Mouse (Mus musculus) fibroblast of lung, adult 2 months (primary cell): Measurements from ENCODE around the gene Mynn.
A peak's percentile ranks its signal among the peaks of the same experiment; 100 is the strongest.
"Not testable (repeated sequence)": the region's sequence is repeated elsewhere in the genome, so short reads cannot be mapped to it uniquely, and the experiment has no call there.

ENCODE experiments used
- DNase-seq: peaks from one replicate; pipeline ENCODE4 v3.0.0-alpha.2; 2011; ENCODE audit warnings: low read depth

The Mynn gene

GRCm38 (mm10) chr3:30602065-30602739 lies at the start of gene Mynn:
Mynn (plus strand) TSS chr3:30602065.
- DNase-seq: peak; percentile 92

DNA sequence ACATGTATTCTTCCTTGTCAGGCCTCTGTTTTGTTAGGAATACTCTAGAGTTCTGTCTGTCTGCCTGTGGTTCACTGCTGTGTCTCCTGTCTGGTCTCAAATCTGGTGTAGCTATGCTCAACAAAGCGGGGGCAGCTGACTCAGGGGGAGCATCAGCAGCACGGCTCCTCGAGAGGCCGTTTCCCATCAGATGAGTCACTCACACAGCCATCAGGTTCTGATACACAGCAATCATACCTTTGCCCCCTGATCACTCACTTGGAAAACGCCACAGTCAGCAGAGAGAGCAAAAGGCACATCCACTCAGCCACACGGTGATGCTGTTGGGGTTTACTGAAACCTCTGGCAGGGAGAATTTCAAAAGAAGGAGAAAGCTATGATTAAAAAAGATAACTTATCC lies 48.1 kb upstream of the Mynn start:
- DNase-seq: no peak

DNA sequence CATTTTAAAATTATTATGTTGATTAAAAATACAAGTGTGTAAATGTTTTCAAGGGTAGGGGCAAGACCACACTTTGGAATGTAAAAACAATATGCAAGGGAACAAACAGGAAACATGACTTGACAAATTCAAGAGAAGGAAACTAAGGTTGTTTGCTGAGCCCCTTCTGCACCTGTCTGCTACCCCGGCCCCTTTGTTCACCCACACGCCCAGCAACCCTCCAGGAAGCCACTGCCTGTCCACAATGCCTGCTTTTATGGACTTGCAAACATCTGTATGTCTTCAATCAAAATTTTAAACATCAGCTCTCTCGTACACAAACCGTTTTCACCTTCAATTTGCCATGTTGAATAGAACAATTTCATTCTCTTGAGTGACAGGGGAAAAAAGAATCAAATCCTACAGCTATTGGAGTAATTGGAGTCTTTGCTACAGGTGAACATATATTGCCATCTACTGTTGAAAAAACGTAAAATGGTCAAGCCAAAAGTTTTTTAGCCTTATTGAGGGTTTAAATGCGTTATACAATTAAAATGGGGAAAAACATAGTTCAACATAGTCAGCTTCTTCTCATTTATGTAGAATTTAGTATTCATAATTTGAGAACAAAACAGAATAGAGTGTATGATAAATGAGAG lies 41.1 kb upstream of the Mynn start:
- no peak for DNase-seq

GRCm38 (mm10) chr3:30566333-30566732 lies 35.5 kb upstream of the Mynn start:
- not testable (repeated sequence) for DNase-seq

- DNase-seq: no peak
These were observed 28.3 kb upstream of the Mynn start for GRCm38 (mm10) chr3:30573549-30573948.

DNA sequence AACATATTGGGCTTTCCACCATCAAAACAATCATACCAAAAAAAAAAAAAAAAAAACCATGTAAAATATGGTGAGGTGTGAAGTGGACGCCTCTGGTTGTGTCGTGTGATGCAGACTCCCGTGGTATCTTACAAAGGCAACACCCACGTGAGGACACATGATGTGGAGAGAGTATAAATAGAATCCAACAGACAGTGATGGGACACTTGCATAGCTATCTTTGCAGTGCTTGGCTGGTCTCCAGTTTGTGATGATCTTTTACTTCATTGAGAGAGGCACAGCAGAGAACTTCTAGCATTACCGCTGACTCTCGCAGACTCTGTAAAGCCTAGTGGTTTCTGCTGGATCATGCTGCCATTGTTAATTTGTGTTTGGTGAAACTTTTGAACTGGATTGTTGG lies 13.0 kb upstream of the Mynn start:
- DNase-seq: no peak

DNA sequence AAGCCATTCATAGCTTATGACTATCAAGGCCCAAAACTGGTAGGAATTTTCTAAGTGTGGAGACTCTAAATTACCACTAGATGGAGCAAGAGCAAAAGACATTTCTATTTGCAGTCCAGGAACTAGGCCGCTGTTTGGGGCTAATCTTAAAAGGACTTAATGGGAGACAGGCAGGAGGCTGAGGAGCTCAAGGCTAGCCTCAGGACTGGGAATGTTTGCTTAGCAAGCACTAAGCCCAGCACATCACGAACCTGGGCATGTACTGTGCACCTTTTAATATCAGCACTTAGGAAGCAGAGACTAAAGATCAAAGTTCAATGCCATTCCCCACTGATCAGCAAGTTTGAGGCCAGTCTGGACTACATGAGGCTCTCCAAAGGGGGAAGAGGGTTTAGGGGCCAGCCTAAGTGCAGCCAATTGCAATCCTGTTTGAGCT lies 9.4 kb upstream of the Mynn start:
- peak; percentile 40 for DNase-seq

GRCm38 (mm10) chr3:30593719-30594485 lies 8.0 kb upstream of the Mynn start:
- DNase-seq: no peak

GRCm38 (mm10) chr3:30595111-30595832 lies 6.6 kb upstream of the Mynn start:
- no peak for DNase-seq

DNA sequence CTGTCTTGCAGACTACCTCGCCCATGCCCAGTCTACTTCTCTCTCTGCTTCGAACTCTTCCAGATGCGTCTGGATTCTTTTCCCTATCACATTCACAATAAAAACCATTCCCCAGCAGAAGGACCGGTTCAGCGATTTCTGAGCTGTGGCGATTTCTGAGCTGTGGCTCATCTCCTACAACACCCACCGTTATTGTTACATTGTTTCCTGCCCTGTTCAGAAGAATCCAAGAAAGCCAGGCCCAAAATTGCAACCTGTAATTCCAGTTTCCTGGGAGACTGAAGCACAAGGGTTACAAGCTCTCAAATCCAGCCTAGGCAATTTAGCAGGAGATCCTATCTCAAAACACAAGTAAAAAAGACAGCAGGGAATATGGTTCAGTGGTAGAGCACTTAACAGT lies 4.6 kb upstream of the Mynn start:
- no peak for DNase-seq

DNA sequence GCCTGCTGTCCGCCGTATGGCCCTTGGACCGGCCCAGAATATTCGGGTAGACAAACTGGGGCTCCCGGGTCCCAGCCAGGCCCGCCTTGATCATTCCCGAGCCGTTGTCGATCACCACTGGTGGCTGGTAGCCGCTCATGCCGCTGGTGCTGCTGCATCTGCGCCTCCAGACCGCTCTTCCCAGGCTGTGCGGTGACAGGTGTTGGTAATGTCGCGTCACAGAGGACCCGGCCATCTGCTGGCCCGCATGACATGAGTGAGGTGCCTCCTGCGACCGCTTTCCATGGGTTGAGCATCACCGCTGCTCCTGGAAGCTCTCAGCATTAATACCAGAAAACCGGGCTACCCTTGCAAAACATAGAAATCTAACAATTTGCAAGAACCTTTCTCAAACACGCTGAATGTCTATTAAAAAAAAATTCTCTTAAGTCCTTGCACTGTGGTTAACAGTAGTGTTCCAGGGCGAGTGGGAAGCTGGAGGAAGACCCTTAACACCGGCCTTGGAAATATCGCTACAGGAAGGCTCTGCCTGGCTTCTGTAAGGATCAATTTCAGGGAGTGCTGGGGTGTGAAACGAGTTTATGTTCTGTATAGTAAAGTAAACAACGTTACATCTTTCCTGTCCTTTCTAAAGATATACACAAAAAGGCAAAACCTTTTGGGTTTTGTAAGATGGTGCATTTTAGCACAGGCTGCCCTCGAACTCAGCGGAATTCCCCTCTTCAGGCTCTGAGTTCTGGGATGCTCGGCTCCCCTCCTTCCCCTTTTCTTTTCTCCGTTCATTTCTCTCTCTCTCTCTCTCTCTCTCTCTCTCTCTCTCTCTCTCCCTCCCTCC lies 1.9 kb upstream of the Mynn start, which contains the start of gene Actrt3:
TSS of gene Actrt3 (minus strand) at position 229 of the 835 bp plus-strand sequence.
- no peak for DNase-seq

- DNase-seq: peak; percentile 25
These were observed 1.1 kb upstream of the Mynn start for GRCm38 (mm10) chr3:30600717-30601116.

DNA sequence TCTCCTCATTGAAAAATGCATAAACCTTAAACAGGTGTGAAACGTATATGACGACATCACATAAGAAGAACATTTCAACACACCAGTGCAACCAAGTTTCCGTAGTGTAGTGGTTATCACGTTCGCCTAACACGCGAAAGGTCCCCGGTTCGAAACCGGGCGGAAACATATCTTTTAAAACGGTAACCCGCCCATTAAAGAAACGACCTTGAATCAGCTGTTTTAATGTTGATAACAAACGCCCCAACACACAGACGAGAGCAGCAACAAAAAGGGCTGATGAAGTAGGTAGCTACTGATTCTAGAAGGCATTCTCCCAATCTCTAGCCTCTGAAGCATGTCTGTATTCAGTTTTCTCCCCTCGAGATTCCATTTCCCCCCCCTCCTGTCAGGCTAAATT lies 690 bp upstream of the Mynn start:
- DNase-seq: peak; percentile 63

GRCm38 (mm10) chr3:30601610-30602064 lies 228 bp upstream of the Mynn start:
- no peak for DNase-seq

DNA sequence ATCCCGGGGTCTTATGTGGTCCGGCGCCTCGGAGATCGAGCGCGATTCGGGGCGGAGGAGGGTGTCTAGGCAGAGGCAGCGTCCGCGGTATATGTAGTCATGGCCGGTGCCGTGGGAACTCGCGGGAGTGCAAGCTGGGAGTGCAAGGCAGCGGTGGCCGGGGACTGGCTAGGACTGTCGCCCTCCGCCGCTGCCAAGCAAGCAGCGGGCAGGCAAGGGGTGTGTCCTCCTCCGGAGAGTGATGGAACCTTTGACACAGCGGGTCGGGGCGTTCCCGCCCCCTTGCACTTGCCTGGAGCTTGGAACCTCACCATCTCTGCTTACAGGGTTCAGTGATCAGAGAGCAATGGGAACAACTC lies 854 bp downstream of the Mynn start:
- no peak for DNase-seq

DNA sequence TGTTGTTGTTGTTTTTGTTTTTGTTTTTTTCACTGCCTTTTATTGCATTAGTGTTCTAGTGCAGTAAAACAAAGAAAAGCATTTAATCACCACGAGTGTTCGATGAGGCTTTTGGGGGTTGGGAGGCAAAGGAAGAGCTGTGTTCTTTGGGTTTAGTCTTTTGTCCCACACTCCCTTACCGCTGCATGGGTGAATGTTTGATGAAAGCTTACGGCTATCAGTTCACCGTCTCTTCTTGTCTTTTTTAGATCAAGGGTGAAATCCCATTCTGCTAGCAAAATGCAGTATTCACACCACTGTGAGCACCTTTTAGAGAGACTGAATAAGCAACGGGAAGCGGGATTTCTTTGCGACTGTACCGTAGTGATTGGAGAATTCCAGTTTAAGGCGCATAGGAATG lies 1.4 kb downstream of the Mynn start:
- no peak for DNase-seq

DNA sequence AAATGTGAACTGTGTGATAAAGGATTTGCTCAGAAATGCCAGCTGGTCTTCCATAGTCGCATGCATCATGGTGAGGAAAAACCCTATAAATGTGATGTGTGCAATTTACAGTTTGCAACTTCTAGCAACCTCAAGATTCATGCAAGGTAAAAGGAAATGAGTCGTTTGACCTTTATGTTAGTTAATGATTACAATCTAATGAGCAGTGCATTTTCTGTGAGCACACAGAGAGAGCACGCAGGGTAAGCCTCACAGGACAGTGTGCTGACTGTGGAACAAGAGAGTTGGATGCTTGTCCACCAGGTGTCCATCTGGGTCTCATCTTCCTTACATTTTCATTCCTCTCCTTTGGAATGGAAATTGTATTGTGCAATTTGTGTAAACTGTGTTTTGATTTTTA lies 7.1 kb downstream of the Mynn start:
- DNase-seq: no peak

DNA sequence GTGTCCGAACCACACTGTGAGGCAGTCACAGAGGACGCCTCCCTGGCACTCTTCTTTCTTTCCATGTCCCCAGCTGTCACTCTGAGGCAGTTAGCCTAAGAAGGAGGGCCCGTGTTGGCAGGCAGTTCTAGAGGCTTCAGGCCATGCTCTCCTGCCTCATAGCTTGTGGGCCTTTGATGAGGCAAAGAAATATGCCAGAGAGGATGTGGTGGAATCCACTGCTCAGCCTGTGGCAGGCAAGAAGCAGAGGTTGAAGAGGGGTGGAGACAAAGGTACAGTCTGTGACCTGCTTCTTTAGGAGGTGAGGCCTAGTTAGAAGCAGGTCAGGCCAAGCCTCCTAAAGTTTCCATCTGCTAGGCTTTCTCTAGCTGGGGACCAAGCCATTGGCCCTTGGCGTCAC lies 9.1 kb downstream of the Mynn start:
- DNase-seq: no peak

GRCm38 (mm10) chr3:30620132-30620531 lies 18.3 kb downstream of the Mynn start:
- no peak for DNase-seq

- DNase-seq: no peak
These were observed 31.8 kb downstream of the Mynn start for GRCm38 (mm10) chr3:30633681-30634080.

DNA sequence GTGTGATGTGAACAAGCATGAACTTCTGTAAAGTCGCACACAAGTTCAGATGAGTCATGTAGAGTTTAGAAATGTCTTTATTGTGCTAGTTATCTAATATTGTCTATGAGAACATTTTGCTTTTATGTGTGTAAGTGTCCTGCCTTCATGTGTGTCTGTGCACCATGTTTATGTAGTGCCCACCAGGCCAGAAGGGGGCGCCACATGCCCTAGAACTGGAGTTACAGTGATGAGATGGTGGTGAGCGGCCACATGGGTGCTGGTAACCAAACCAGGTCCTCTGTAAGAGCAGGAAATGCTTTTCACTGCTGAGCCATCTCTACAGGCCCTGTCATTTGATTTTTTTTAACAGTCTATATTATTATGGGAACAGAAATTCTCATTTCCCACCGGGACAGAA lies 33.8 kb downstream of the Mynn start:
- no peak for DNase-seq
